Mouse (Mus musculus) MN1 (cell line): Measurements from ENCODE around the gene Map4k5.

ENCODE experiments used
- DNase-seq: peaks from one replicate; pipeline ENCODE4 v3.0.0-alpha.2; 2016; ENCODE audit warnings: low spot score

The Map4k5 gene

DNA sequence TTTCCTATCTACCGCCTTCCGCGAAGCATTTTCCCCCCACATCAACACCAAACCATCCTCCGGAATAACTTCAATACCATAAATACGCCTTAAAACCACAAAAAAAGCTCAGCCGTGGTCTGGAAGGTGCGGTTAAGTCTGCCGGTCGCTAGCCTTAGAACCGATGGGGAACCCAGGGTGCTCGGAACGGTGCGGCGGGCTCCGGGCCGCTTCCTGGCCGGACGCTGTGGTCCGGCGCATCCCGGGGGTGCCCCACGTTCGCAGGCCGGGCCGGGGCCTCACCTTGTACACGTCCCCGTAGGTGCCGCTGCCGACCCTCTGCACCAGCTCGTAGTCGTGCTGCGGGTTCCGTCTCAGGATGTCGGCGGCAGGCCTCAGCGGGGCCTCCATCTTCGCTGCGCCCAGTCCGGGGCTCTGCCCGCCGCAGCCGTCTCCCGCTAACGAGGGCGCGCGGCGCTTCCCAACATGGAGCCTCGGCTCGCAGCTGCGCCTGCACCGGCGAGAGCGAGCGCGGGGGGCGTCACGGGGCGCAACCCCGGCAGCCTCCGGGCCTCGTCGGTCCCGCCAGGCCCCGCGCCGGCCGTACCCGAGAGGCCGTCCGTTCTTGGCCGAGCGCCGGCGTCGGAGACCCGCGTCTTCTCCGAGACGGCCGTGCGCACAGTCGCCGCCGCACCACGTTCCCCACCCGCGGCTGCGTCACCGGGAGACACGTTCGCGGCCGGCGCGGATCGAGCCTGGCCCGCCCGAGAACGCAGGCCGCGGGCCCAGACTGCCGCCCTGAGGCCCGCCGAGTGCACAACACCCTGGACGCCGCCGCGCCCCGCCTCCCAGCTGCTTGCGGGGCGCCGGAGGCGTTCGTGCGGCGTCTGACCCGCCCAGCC lies at the start of gene Map4k5, which contains the start of gene Atl1:
Gene Map4k5, minus strand, starts transcription at position 830 of the 881 bp plus-strand sequence.
Gene Atl1, plus strand, starts transcription at position 244 of the 881 bp plus-strand sequence.
- peak; percentile 91 for DNase-seq

DNA sequence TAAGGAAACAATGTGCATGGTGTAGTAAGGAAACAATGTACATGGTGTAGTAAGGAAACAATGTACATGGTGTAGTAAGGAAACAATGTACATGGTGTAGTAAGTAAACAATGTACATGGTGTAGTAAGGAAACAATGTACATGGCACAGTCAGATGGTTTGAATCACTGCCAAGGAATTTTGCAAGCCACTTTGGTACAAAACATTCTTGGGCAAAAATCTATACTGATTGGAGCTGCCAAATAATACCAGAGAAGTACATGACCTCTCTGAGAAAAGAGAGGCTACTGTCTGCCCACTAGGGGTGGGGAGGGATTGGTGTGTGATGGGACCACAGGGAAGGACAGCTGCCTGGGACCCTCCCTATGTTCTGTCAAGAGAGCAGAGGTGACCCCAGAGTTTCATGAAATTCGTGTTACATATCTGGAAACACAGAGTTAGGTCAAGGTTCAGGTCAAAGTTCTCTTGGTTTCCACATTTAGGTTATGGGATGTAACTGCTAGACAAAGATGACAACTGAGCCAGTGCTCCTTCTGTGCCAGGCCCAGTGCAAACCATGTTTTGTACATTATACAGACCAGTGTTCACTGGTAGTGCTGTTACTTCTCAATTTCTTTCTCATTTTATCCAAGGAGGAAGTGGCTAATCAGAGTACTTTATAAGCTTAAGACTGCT lies 48.8 kb upstream of the Map4k5 start:
- no peak for DNase-seq

DNA sequence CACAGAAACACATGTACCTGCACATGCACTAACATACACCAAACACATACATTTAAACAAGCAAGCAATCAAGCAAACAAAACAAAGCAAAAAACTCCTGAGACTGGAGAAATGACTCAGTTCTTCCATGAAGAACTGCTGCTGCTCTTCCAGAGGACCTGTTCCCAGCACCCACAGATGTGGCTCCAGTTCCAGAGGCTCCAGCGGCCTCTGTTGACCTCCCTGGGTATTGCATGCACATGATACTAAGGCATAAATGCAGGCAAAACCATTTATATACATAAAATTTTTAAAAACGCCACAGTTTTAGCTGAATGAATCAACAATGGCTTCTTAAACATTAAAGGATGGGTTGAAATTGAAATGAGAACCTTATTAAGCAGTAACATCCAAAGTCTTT lies 46.3 kb upstream of the Map4k5 start:
- DNase-seq, result no peak

DNA sequence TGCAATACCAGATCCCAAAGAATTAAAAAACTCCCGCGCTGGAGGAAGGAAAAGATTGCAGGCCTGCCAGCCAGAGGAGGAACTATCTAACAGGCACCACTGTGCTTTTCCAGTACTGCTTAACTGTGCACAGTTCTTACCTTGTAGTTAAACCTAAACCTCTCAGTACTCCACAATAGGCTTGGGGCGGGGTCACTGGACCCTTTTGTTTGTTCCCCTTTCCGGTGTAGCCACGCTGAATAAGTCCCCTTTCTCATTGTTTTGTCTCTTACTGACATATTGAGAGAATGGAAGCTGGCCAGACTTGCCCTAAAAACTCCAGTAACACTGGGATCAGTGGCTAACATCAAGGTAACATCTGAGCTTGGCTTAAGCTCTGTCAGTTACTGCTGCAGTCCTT lies 44.7 kb upstream of the Map4k5 start:
- DNase-seq, result no peak

DNA sequence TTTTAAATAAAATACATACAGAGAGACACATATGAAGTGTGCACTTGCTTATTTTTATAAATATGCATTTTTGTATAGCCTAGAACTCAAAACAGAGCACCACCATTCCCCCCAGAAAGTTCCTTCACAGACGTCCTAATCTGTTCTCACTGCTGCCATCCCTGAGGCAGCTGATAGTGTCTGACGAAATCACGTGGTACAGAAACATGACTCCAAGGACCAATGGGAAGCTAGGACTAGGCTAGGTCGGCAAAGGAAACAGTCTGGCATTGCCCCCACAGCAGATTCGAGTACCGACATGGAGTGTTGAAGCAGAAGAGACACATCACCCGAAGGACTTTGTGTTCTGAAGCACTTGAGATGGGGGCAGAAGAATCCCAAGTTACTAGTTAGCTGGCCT lies 33.7 kb upstream of the Map4k5 start:
- no peak for DNase-seq

DNA sequence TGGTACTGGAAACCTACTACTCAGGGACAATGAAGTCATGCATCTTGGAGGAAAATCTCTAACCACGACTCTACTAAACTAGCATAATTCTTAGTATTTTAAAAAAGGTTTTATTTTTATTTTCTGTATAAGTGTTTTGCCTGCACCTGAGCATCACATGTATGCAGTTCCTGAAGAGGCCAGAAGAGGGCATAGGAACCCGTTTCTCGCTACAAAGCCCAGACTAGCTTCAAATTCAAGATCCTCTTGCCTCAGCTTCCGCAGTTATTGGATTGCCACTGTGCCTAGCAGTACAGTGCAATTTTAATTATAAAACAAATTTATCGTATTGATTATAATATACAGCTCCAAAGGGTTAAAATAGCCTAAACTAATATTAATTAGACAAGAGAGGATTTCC lies 31.0 kb upstream of the Map4k5 start:
- DNase-seq, result no peak

DNA sequence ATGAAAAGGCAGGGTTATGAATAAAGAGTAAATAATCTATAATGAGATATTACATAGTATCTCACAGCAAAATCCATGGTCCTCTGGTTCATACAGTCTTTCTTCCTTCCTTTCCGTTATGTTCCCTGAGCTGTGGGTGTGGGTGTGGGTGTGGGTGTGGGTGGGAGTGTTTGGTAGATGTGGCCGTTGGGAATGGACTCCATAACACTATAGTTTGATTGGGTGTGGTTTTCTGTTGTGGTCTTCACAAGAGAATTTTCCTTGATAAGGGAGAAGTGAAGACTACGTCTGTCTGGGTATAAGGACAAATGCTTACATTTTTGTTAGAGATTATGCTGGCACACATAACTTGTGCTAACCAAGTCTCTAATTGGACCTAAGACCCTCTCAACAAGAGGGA lies 30.6 kb upstream of the Map4k5 start:
- no peak for DNase-seq

DNA sequence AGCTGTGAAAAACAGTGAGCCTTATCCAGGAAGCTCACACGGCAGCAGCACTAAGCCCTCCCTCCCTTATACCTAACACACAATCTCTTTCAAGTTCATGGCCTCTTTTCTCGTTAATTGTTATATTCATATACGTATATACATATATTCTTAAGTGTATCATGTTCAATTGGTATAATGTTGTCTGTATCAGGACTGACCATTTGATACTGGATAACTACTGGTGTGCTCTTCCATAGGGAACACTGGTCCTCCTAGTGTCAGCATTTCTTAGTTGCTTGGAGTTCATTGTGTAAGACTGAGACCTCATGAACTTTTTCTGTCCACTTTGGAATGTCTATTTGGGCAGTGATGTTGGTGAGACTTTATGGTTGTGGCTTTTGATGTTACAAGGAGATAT lies 30.1 kb upstream of the Map4k5 start:
- no peak for DNase-seq

DNA sequence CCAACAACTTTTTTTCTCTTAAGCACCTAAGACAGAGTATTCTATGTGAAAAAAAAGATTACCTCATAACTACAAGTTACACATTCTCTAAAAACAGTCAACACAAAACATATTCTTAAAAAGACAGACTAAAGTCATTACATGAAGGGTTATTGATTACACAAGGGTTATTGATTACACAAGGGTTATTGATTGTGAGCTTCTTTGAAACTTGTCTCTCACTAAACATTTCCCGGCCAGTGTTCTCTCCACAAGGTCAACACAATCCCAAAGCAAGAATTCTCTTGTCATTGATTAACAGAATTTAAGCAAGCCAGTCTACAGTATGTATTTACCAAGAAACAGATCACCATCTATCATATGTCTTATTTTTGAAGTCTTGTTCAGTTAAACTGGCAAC lies 29.1 kb upstream of the Map4k5 start:
- DNase-seq, result no peak

DNA sequence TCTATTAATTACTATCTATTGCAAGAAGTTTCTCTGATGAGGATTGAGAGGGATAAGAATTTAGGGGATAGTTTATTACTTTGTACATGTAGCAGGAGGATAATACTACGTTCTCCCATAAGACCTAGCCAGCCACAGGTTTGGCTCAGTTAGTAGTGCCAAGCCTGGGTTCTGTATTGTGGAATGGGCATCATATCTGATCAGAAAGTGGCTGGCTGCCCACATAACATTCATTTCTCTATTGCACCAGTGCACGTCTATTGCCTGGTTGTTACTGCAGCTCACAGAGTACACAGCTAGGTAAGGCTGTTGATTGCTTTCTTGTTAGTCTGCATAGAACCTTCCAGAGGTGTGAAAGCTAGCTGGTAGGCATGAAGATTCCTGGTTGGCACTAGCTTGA lies 24.9 kb upstream of the Map4k5 start:
- DNase-seq, result no peak

DNA sequence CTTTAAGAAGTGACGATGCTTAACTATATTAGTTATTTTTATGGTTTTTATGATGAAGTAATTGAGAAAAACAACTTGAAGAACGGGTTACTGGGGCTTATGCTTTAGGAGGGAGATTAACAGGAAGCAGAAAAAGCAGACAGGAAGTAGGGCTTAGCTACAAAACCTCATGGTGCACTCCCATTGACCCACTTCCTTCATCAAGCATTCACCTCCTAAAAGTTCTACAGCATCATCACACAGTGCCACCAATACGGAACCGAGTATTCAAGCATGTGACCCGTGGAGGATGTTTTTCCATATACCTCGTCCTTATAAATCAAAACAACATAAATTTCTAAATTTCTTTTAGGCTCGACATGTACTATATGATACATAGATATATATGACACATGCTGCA lies 19.7 kb upstream of the Map4k5 start:
- DNase-seq, result no peak

DNA sequence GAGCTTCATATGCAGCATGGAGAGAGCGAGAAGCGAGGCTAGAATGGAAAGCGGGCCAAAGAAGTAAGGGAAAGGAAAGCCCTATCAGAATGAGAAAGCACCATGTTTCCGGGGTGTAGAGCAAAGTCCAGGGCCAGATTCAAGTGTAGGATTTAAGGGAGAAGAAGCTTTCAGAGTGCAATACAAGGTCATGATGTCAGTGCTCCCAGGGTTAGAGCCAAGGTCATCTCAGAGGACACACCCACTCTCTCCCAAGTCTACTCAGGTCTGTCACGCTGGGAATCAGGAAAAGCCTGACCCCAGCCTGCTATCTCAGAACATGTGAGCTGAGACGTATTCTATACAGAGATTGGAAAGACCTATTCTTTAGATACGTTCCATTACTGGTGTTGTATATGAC lies 18.9 kb upstream of the Map4k5 start:
- no peak for DNase-seq

DNA sequence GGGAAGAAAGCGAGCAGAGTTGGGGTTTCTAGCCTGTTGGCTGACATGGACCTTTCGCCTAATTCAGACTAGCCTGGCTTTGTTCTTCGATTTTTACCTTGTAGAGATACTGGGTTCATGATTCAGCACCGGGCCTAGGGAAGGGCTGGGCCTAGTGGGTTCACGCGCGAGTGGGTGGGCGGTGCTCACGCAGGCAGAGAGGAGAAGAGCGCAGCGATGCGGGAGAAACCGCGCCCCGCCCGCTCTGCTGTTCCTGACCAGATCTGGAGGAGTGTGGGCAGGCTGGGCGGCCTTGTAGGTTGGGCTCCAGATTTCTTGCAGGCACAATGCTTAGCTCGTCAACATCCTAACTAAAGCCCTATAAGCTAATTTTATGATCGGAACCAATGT lies 15.5 kb upstream of the Map4k5 start:
- DNase-seq, result peak; percentile 70

DNA sequence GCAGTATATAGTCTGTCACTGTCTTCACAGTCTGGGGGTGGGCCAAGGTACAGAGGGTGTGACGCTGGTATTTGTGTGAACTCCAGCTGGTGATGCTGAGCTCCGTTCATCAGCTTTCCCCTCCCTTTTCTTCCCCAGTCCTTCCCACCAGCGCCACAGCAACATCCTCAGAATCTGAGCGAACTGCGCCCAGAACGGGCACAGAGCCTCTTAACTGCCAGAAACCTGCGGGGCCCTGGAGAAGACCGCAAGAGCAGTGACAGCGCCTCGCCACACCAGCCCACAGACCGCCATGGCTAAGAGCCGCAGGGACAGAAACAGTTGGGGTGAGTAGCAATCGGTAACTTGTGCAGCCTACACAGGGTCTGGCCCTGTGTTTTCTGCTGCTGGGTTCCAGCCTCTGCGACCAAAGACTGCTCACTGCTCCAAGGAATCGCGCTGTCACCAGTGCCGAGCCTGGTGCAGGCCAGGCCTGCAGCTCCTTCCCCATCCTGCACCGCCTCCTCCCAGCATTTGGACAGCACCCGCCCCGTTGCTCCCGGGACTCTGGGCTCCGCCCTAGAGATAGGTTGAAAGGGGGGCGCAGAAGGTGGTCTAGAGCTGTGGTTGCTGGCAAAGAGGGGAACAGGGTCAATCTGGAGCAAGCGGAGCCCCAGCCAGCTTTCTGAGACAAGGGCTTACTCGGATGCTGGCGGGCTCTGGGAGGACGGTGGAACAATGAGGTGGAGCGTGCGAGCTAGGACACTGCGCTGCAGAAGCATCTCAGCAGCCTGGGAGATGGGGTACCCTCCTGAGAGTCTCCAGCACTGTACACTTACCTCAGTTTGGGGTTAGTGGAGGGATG lies 14.9 kb upstream of the Map4k5 start:
- peak; percentile 76 for DNase-seq

DNA sequence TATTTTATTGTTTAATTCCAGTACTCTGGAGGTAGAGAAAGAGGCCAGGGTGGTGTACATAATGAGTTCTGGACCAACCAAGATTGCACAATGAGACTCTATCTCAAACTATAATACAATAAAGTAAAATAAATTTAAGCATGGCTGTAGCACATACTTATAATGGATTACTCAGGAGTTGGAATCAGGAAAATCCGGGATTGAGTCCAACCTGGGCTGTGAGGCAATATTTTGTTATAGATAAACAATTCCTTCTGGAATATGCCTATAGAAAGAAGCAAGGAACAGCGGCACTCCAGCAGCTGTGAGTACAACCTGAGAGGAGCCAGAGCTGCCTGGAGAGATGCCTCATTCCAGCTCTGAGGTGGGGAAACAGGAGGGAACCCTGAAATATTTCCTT lies 12.0 kb upstream of the Map4k5 start:
- DNase-seq, result no peak

DNA sequence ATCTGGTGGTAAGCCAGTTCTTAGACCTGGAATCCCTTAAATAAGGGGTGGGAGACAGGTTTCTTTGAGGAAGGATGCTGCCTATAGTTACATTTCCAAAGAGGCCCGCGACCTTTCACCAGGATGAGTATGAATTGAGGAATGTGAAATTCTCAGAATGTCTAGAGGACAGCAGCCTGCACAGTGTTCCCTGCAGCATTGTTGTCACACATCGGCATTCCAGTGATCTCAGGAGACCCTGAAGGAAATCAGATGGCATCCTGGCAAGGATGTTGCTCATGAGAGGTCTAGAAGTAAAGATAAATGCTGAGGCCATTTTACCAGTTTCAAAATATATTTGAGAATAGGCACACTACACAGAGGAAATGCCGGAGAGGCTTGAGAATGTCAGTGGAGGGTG lies 5.1 kb upstream of the Map4k5 start:
- no peak for DNase-seq

DNA sequence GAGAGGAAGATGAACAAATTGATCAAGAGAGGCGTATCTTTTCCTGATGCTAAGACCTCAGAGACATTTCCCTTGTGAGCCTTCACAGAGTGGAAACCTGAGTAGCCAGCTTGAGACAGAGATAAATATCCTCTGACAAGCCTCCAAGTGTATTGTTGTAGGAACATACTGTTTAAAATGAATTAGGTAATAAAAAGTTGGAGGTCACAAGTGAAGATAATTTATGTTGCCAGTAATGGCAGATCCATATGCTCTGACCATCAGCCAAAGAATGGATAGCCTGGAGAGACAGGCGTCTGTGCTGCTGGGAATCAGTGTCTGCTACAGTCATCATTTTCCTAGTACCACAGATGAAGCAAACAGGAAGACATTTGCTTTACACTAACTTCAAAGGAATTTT lies 2.0 kb upstream of the Map4k5 start:
- no peak for DNase-seq

DNA sequence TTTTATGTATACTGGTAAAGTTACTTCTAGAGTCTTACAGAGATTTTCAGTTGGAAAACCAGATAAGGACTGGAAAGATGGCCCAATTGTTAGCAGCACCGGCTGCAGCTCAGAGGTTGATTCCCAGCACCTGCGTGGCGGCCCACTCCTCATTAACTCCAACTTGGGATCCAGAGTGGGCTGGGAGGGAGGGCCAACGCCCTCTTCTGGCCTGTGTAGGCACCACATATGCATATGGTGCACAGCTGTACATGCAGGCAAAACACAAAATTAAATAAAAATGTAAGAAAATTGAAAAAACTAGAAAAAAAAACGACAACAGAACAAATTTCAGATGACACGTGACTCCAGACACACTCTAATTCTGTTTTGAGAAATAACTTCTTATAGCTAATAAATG lies 927 bp upstream of the Map4k5 start:
- no peak for DNase-seq

DNA sequence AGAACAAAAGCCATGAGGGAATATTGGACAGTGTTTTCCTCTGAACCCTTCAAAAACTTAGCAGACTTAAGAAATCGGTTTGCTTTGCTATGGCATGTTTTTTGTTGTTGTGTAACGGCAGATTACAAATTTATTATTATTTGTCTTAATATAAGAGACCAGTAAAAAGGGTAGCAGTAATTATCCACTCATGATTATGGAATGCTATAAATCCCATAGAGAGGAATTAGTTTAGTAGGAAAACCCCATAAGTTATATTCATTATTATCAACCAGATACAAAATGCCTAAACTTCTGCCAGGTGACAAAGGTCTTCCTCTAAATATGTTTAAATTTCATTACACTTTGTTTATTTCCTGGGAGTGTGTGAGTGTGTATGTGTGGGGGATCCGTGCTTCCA lies 1.3 kb downstream of the Map4k5 start:
- no peak for DNase-seq

DNA sequence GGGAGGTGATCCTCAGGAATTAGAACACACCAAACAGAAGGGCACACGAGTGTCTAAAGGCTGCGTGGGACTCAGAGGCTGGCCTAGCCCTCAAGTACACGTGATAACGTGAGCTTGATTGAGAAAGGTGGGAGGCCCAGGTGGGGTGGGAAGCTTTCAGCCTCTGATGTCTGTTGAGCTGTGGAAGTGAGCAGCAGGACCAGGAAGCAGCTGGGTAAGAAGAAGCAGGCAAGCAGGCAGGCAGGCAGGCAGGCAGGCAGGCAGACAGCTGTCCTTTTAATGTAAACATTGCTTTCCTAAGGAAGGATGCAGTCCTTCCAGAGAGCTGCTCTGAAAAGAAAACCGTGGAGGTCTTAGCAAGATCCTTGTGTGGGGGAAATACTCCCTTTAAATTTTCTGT lies 2.5 kb downstream of the Map4k5 start:
- DNase-seq, result no peak

DNA sequence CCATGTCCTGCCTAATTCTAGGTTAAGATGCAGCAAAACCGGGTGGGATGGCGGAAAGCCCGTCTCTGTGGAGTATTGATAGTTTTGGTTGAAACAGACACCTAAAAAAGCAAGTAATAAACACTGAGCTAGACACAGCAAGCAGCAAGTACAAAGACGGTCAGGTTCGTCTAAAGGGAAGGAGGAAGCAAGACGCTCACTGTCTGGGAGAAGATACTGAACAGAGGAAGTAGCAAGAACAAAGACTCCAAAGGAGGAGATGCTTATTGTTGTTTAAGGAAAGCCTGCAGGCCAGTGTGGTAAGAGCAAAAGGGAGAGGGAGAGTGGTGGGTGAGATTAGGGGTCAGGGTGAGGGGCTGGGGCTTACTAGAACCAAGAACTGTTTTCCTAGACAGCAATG lies 2.9 kb downstream of the Map4k5 start:
- no peak for DNase-seq

DNA sequence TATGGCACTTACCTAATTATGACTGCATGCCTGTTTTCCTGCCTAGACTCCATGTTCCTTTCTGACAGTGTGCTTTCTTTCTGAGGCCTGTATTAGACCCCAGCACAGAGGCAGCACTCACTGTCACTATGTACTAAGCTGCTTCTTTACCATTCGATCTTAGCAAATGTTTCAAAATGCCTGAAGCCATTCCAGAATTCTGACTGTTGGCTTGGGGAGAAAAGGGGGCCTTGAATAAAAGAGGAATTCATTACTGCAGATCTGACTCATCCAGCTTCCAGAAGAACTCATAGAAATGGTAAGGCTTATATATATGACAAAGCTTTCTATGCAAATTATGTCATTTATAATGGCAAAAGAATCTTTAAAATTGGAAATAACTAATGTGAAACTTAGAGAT lies 4.7 kb downstream of the Map4k5 start:
- no peak for DNase-seq

DNA sequence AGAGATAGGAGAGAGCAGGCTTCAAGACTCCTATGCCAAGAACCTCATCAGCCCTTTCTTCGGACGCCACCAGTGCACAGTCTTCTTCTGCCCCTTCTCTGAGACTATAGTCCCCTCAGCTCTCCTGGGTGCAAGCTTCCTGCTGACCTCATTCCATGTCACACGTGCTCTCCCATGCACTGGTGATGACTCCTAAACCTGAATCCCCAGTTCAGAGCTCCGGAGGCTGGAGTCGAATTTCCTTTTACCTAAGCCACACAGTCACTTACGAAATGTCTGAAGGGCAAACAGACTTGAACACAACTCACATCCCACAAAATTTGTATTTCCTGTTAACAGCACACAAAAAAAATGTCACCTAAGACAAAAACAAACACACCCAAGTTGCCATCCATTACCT lies 5.2 kb downstream of the Map4k5 start:
- no peak for DNase-seq
